Mouse (Mus musculus) forebrain, embryonic 10.5 days (tissue): ENCODE data around the gene Psma6. TPM values are rescaled to one million over a fixed set of nuclear protein-coding genes. Genes with fewer than 3 reads are reported as not detected.
"Not testable (repeated sequence)": the region's sequence is repeated elsewhere in the genome, so short reads cannot be mapped to it uniquely, and the experiment has no call there.

Experiments used
- DNase-seq: peaks from one replicate; pipeline ENCODE4 v3.0.0-alpha.2; 2017; ENCODE audit warnings: low spot score; ENCODE audit errors: extremely low spot score
- H3K27ac ChIP-seq: fragments of 300-500 bp; sonication (generic); 2 replicates; pipeline ENCODE4 v1.5.1; 2016; ENCODE audit warnings: mild to moderate bottlenecking
- H3K27me3 ChIP-seq: fragments of 300-500 bp; sonication (generic); 2 replicates; pipeline ENCODE4 v1.6.1; 2016; ENCODE audit warnings: mild to moderate bottlenecking; ENCODE audit not compliant: poor library complexity, severe bottlenecking
- H3K36me3 ChIP-seq: fragments of 300-500 bp; sonication (generic); replicated peaks from 2 replicates; pipeline ENCODE4 v1.6.1; 2016; ENCODE audit warnings: mild to moderate bottlenecking, moderate library complexity
- H3K4me1 ChIP-seq: fragments of 300-500 bp; sonication (generic); 2 replicates; pipeline ENCODE4 v1.6.1; 2016
- H3K4me3 ChIP-seq: fragments of 300-500 bp; sonication (generic); 2 replicates; pipeline ENCODE4 v1.5.1; 2016; ENCODE audit warnings: mild to moderate bottlenecking, moderate library complexity
- H3K9me3 ChIP-seq: fragments of 300-500 bp; sonication (generic); 2 replicates; pipeline ENCODE4 v1.6.1; 2016; ENCODE audit warnings: mild to moderate bottlenecking, moderate library complexity
- WGBS: fragments of 180-500 bp; shearing (Covaris S2); methylation state at CpG from one replicate; pipeline ENCODE4 v1.1.7; 2016; 5-methylcytosine and 5-hydroxymethylcytosine counted together
- polyA plus RNA-seq: library from polyadenylated mRNA; unstranded; fragments of >200 nt; fragmentation: Nextera tagmentation; extraction: Ambion mirVana; gene quantifications from 2 replicates; pipeline ENCODE4 v1.2.1, GENCODE M21; 2016

Gene Psma6
- 501 and 503 TPM in 2 replicates for polyA plus RNA-seq

GRCm38 (mm10) chr12:55384023-55384749 is at the start of gene Psma6:
TSS of gene Psma6 (plus strand) at chr12:55384222.
- H3K27ac ChIP-seq = no peak within 1 kb of the TSS
- no peak for DNase-seq
- no peaks in the 10 kb centered on the region for H3K9me3 ChIP-seq
- no peaks in the 10 kb centered on the region for H3K27me3 ChIP-seq
- WGBS = 78% methylated on average over 10 of the region's 10 CpGs
- H3K36me3 ChIP-seq = peaks cover 12% of the 10 kb centered on the region; the same call in 1 of the 2 replicates
- peaks cover 25% of the 10 kb centered on the region for H3K4me1 ChIP-seq
- no peak within 1 kb of the TSS for H3K4me3 ChIP-seq

- 97% methylated on average over 1 of the region's 2 CpGs for WGBS
- H3K27ac ChIP-seq, H3K4me3 ChIP-seq, H3K9me3 ChIP-seq, H3K4me1 ChIP-seq, DNase-seq, H3K27me3 ChIP-seq: not testable (repeated sequence)
- H3K36me3 ChIP-seq = peaks cover 11% of the 10 kb centered on the region; the same call in 1 of the 2 replicates
These were observed 45.5 kb upstream of the Psma6 start for GRCm38 (mm10) chr12:55338490-55338889.

- not testable (repeated sequence) for DNase-seq, H3K9me3 ChIP-seq, H3K36me3 ChIP-seq, H3K4me1 ChIP-seq, H3K4me3 ChIP-seq, H3K27me3 ChIP-seq, H3K27ac ChIP-seq
- WGBS = 88% methylated on average over 1 of the region's 1 CpGs
These were observed 41.0 kb upstream of the Psma6 start for GRCm38 (mm10) chr12:55343045-55343444.

- WGBS = 89% methylated on average over 11 of the region's 11 CpGs
- Histone ChIP-seq H3K27ac (no peak overlapping the region), H3K27me3 (no peaks in the 10 kb centered on the region), H3K4me3 (no peak overlapping the region), H3K9me3 (no peaks in the 10 kb centered on the region), H3K4me1 (0 out of 2 replicates have a peak, but pooled peaks cover 3% of the 10 kb centered on the region), H3K36me3 (0 out of 2 replicates have a peak, but pooled peaks cover 2% of the 10 kb centered on the region)
- no peak for DNase-seq
These were observed 40.0 kb upstream of the Psma6 start for GRCm38 (mm10) chr12:55343998-55344397.

GRCm38 (mm10) chr12:55344583-55344982 is 39.4 kb upstream of the Psma6 start:
- no peaks in the 10 kb centered on the region for H3K36me3 ChIP-seq
- WGBS = 87% methylated on average over 13 of the region's 13 CpGs
- no peak for DNase-seq
- no peaks in the 10 kb centered on the region for H3K27me3 ChIP-seq
- no peak overlapping the region for H3K4me3 ChIP-seq
- H3K4me1 ChIP-seq = 0 out of 2 replicates have a peak, but pooled peaks cover 3% of the 10 kb centered on the region
- no peaks in the 10 kb centered on the region for H3K9me3 ChIP-seq
- H3K27ac ChIP-seq = no peak overlapping the region

- H3K4me1 ChIP-seq = no peaks in the 10 kb centered on the region
- H3K9me3 ChIP-seq = no peaks in the 10 kb centered on the region
- no peak overlapping the region for H3K4me3 ChIP-seq
- DNase-seq = no peak
- H3K27ac ChIP-seq = no peak overlapping the region
- 88% methylated on average over 6 of the region's 6 CpGs for WGBS
- H3K27me3 ChIP-seq = no peaks in the 10 kb centered on the region
- H3K36me3 ChIP-seq = no peaks in the 10 kb centered on the region
These were observed 30.6 kb upstream of the Psma6 start for GRCm38 (mm10) chr12:55353423-55353822.

GRCm38 (mm10) chr12:55354904-55355303 is 29.1 kb upstream of the Psma6 start:
- 72% methylated on average over 4 of the region's 4 CpGs for WGBS
- no peak for DNase-seq
- Histone ChIP-seq H3K4me1 (no peaks in the 10 kb centered on the region), H3K36me3 (no peaks in the 10 kb centered on the region), H3K27ac (no peak overlapping the region), H3K4me3 (no peak overlapping the region), H3K9me3 (no peaks in the 10 kb centered on the region), H3K27me3 (no peaks in the 10 kb centered on the region)

GRCm38 (mm10) chr12:55357303-55357702 is 26.7 kb upstream of the Psma6 start:
- Histone ChIP-seq H3K4me3 (no peak overlapping the region), H3K4me1 (no peaks in the 10 kb centered on the region), H3K9me3 (no peaks in the 10 kb centered on the region), H3K27ac (no peak overlapping the region), H3K27me3 (no peaks in the 10 kb centered on the region), H3K36me3 (no peaks in the 10 kb centered on the region)
- DNase-seq = no peak
- 81% methylated on average over 1 of the region's 1 CpGs for WGBS

- no peaks in the 10 kb centered on the region for H3K27me3 ChIP-seq
- H3K9me3 ChIP-seq = no peaks in the 10 kb centered on the region
- no peaks in the 10 kb centered on the region for H3K36me3 ChIP-seq
- no peak for DNase-seq
- H3K4me1 ChIP-seq = no peaks in the 10 kb centered on the region
- no peak overlapping the region for H3K4me3 ChIP-seq
- 89% methylated on average over 5 of the region's 5 CpGs for WGBS
- H3K27ac ChIP-seq = no peak overlapping the region
These were observed 23.1 kb upstream of the Psma6 start for GRCm38 (mm10) chr12:55360929-55361328.

GRCm38 (mm10) chr12:55365083-55365482 is 18.9 kb upstream of the Psma6 start:
- Histone ChIP-seq H3K4me3 (no peak overlapping the region), H3K9me3 (no peaks in the 10 kb centered on the region), H3K36me3 (no peaks in the 10 kb centered on the region), H3K4me1 (no peaks in the 10 kb centered on the region), H3K27me3 (no peaks in the 10 kb centered on the region), H3K27ac (no peak overlapping the region)
- DNase-seq = no peak
- 83% methylated on average over 2 of the region's 2 CpGs for WGBS

GRCm38 (mm10) chr12:55372424-55373055 is 11.5 kb upstream of the Psma6 start:
- Histone ChIP-seq H3K9me3 (no peaks in the 10 kb centered on the region), H3K27ac (no peak overlapping the region), H3K36me3 (peaks cover 6% of the 10 kb centered on the region; the same call in 1 of the 2 replicates), H3K4me1 (no peaks in the 10 kb centered on the region), H3K27me3 (no peaks in the 10 kb centered on the region), H3K4me3 (no peak overlapping the region)
- WGBS = 96% methylated on average over 3 of the region's 3 CpGs
- no peak for DNase-seq

- Histone ChIP-seq H3K27ac (no peak overlapping the region), H3K4me1 (no peaks in the 10 kb centered on the region), H3K36me3 (peaks cover 17% of the 10 kb centered on the region), H3K4me3 (no peak overlapping the region), H3K9me3 (no peaks in the 10 kb centered on the region), H3K27me3 (no peaks in the 10 kb centered on the region)
- WGBS = 93% methylated on average over 16 of the region's 16 CpGs
- DNase-seq = no peak
These were observed 6.9 kb upstream of the Psma6 start for GRCm38 (mm10) chr12:55376956-55377609.

- DNase-seq = no peak
- Histone ChIP-seq H3K9me3 (no peaks in the 10 kb centered on the region), H3K27me3 (no peaks in the 10 kb centered on the region), H3K36me3 (peaks cover 22% of the 10 kb centered on the region), H3K4me3 (no peak overlapping the region), H3K27ac (no peak overlapping the region), H3K4me1 (no peaks in the 10 kb centered on the region)
- WGBS = 71% methylated on average over 6 of the region's 6 CpGs
These were observed 6.4 kb upstream of the Psma6 start for GRCm38 (mm10) chr12:55377610-55377980.
